Mouse (Mus musculus): ENCODE results near the gene Galk2. TPM values are rescaled to one million over a fixed set of nuclear protein-coding genes. Genes with fewer than 3 reads are reported as not detected.

Galk2 gene
- total RNA-seq, 2 experiments from 2014 or later, result 27.4 to 29.8 TPM

DNA sequence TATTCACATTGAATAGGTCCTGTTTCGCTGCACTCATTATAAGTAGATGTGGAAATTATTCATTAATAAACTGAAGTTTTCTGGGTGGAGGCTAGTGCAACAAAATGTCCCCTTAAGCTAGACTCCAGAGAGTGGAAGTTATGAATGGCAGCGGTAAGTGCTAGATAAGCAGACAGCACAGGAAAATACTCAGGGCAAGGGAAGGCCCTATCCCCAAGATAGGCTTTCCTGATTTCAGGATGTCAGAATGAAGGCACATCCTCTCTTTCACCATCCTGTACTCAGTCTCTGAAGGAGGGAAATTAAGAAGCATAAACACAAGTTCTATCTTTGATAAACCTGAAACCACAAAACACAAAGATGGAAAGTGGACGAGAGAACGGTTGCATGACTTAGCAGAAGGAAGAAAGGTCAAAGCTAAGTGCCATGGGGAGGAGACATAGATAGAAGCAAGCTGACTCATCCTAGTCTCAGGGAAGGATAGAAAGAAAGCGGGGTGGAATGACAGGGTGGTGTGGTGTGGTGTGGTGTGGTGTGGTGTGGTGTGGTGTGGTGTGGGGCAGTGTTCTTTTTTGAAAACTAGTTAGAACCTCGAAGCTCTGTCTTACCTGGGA is 42.0 kb downstream of the Galk2 start:
- DNase-seq, result no peak

- DNase-seq, result no peak
Measured at GRCm38 (mm10) chr2:125901426-125901825, 42.5 kb downstream of the Galk2 start.

DNA sequence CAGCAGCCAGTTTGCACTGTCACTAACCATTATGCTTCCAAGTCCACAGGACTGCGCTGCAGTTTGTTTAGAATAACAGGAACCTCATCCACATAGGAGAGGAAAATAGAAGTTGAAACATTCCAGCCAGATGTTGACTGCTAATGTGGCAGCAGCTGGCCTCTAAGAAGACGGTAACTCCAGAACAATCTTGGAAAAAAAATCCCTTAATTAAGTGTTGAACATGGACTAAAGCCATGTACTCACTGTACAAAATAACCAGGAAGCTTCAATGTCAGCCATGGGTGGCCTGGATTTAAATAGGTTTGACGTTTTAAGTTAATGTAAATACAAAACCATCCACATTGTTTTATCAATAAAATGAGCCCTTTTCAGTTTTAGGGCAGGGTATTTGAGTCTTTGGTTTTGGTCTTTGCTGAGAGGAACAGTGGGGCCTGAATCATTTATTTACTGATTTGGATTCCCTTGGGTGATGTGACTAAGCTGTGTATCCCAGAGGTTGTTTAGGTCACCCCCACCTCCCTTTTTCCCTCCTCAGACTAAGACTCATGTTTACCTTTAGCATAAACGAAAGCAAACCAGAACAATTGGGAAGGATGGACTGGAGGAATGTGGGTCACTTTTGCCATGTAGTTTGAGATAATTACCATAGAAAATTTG is 47.6 kb downstream of the Galk2 start:
- DNase-seq, result no peak

- no peak for DNase-seq
Measured at GRCm38 (mm10) chr2:125907580-125908255, 48.8 kb downstream of the Galk2 start.

DNA sequence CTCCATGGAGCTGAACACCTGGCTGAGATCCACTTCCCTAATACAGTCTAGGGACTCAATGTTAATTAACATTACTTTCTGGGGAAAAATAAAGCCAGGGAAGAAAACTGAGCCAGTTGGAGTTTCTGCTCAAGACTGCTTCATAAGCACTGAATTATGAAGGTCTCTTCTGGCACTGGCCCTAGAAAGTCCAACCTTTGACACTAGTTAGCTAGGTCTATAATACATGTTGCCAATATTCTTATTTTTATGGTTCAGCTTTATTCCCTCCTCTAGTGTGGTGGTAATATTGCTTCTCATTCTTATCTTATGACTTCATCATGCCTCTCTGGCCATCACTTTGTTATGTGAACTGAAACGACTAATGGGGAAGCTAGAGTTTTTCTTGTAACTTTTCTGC is 55.3 kb downstream of the Galk2 start:
- no peak for DNase-seq

- DNase-seq, result no peak
Measured at GRCm38 (mm10) chr2:125914713-125915112, 55.8 kb downstream of the Galk2 start.

DNA sequence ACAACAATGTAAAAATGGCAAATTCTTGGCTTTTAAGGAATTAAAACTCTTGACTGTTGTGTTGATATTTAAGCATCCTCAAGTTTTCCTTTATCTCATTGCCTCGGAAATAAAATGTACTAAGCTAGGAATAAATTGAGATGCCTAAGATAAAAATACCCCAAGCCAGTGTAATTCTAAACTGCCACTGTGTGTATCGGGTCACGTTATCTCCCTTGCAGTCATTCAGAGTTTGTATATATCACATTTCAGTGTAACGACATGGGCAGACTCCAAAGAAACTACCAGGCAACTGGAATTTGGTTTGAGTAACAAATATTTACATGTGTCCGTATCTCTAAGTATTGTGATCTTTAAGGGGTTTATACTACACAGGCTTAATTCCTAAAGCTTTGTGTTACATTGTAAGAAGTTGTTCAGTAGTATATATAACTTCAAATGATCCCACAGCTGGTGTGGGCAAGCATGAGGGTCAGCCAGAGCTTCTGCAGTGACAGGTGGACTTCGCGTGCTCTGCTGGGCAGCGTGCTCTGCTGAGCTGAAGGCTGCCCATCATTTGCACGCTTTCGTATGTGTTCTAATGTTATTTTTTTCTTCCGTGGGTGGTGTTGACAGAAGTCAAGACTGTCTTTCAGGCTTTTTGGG is 57.9 kb downstream of the Galk2 start:
- DNase-seq, result no peak

GRCm38 (mm10) chr2:125917297-125917679 is 58.4 kb downstream of the Galk2 start:
- DNase-seq, result no peak

DNA sequence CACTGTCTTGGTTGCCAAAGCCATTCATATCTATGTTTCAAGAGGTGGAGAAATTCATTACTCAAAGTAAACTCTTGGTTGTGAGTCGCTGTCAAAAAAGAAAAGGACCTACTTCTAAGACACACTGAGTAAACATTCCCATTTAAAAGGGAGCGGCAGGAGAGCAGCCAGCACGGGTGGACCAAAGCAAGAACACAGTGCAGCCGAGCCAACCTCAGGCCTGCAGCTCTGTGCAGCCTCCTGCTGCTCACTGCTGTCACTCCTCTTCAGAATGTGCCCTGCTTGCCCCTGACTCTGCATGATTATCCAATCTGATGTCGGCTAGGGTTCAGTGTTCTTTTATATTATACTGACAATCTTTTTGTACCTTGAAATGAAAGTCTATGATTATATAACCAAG is 62.4 kb downstream of the Galk2 start:
- DNase-seq, result no peak

DNA sequence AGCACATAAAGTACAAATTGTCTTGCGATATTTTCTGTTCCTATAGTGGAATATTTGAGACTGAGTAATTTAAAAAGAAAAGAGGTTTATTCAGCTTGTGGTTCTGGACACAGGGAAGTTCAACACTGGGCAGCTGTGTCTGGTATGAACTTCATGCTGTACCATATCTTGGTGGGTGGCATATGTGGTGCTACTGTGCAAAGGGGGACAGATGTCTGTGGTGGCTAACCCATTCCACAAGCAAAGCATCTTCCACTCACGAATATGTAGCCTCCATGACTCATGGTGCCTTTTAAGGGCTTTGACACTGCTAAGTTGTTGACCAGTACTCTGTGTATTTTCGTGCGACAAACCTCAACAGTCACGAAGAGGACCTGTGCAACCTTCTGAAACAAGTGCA is 63.2 kb downstream of the Galk2 start:
- no peak for DNase-seq

DNA sequence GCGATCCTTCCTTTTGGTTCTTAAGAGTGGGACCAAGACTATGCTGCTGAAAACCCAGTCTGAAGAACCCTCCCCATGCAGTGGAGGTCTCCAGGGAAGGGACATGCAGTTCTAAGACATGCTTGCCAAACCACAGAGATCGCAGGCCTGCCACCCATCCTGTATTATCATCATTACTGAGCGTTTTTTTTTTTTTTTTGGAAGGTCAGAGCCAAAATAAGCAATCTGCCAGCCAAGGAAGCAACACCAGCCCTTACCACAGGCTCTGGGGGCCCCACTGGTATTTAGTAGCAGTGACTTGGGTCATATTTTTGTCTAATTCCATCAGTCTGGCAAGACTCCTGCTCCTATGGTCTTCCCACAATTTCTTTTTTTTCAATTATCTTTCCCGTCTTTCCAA is 64.0 kb downstream of the Galk2 start:
- no peak for DNase-seq

DNA sequence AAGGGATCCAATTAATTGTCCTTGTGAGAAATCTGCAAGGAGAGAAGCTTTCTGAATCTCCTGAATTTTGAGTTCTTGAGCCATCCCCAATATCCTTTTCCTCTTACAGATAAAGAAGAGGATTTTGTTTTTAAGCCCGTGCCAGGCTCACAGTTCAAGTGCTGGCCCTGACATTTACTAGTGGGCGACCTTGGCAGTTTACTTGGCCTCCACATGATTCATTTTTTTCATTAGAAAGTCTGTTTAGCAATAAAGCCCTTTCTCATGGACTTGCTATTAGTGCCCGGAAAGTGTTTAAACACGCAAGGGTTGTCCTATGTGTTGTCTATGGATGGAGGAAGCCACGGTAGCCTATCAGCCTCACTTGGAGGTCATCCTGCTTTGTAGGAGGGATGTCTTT is 64.4 kb downstream of the Galk2 start:
- DNase-seq, result no peak

DNA sequence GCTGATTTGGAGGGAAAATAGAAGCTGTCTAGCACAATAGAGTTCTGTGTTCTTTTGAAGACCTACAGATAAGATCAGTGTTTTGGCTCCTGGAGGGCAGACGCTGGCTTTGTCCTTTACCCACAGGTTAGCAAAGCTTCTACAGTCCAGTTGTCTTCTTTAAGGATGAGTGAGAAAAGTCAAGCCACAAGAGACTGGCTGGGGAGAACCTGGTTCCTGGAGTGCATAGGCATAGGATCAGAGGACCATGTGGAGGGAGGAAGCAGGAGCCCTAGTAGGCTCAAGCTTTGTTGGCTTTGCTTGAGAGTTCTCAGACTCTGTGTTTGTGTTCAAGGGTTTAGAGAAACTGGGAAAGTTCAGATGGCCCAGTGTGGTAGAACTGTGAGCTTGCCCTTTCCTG is 65.6 kb downstream of the Galk2 start:
- DNase-seq, result no peak

DNA sequence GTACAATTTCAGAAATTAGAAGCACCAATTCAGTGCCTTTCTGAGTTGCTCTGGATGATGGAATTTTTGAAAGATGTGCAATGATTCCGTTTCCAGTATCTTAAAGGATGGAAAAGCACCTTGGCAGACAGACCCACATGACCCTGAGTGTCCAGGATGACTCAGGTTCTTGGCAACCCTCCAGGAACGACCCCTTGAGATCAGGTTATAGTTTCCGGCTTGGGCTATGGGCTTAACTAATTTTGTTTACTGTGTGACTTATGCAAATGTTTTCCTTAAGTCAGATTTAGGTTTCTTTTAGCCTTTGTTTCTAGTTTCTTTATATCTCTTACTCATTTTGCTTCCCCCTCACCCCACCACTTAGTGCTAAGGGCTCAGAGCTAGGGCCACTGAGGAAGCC is 66.2 kb downstream of the Galk2 start:
- DNase-seq, result no peak

- no peak for DNase-seq
Measured at GRCm38 (mm10) chr2:125929396-125929795, 70.5 kb downstream of the Galk2 start.

DNA sequence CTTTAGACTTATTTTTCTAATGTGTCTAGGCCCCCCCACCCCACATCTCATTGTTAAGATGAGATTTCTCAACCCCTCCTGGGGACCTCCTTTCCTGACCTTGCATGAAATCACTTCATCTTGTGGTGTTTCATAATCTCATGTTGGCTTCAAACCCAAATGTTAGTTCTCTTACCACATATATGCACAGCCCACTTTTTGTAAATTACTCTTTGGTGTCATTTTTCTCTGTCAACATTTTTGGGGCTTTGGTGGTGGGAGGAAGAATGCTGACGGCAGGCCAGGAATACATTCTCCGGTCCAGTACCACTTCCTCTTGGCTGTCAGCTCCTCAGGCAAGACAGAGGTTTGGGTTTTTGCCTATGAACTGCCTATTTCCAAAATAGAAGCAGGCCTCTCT is 71.0 kb downstream of the Galk2 start:
- DNase-seq, result no peak

DNA sequence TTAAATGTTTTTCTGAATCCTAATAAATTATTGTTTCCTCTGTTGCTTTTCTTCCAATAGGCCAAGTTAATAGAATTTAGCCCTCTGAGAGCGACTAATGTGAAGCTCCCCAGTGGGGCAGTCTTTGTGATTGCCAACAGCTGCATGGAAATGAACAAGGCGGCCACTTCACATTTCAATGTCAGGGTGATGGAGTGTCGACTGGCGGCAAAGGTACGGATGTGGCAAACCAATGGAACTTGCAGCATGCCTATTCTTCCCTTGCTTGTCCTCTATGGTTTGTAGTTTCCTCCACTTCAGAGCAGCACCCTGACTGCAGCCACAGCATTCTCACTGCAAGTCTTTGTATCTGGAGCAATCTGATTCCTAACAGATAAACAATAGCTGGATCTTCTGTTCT is 72.3 kb downstream of the Galk2 start:
- no peak for DNase-seq

GRCm38 (mm10) chr2:125932734-125933133 is 73.8 kb downstream of the Galk2 start:
- DNase-seq, result no peak

DNA sequence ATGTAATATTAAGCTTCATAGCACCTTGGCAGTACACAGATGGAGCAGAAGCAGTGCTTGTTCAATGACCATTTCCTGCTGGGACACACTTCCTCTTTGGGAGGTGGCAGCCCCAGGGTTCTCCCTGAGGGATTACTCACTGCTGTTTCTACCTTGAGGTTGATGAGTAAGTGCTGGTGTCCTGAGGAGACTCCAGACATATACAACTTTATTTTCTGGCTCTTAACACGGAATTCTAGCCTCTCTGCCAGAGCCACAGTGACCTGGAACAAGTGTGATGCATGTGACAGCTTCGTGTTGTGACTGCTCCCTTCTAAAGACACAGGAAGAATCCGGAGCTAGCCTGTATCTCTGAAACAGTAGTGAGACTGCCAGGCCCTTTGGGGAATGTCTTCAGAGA is 75.1 kb downstream of the Galk2 start:
- no peak for DNase-seq

GRCm38 (mm10) chr2:125936396-125936795 is 77.5 kb downstream of the Galk2 start:
- no peak for DNase-seq

DNA sequence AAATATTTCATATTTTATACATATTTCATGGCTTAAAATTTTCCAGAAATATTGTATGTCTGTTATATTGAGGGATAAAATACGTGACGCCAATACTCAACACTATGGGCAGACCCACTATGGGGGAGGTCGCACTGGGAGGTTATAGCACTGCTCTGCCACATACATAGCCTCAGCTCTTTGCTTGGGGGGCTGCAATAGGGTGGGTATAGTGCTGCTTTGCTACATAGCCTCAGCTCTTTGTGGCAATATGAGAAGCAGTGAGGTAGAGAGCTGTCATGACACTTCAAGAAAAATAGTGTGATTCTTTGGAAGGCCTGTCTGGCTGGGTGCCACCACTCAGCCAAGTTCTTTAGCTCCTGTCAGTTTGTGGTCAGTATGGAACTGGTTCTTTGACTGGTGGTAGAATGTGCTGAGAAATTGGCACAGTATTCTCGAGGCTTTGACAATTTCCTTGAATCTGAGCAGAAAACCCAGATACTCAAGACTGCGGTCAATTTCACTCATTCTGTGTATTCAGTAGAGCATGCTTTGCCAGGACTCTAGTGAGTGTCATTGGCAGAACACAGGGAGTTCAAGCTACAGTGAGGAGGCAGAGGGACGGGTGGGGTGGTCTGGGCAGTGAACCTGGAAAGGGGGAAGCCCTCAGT is 80.2 kb downstream of the Galk2 start:
- no peak for DNase-seq

DNA sequence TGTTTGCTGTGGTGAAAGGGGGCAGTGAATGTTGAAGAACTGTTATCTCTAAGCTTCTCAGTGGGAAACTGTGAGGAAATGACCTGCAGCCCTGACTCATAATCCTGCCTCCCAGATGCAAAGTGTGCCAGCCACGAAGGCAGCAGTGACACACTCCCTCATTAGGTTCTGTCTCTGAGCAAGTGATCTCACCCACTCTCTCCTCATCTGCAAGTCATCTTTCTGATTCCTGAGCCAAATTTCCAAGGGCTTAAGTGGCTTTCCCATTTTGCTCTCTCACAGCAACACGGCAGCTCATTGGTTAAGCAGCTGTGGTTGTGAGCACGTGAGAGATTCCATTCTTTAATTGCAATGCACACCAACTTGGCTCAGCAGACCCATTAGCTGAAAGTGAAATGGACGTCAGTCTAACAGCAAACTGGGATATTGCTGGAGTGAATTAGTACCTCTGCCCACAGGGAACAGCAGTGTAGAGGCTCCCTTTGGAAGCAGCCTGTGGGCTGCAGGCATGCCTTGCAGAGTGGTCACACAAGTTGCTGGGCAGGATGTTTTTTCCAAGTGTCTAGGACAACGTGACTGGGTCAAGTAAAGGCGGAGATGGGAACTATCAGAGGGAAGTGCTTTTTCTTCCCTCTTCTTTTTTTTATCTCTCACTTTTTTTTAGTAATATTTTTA is 82.3 kb downstream of the Galk2 start:
- DNase-seq, result no peak

GRCm38 (mm10) chr2:125943301-125943700 is 84.4 kb downstream of the Galk2 start:
- DNase-seq, result no peak

Data from layer of hippocampus, postnatal 36 days (tissue).